Mouse (Mus musculus): ENCODE data around the gene Ccm2l. TPM values are rescaled to one million over a fixed set of nuclear protein-coding genes. Genes with fewer than 3 reads are reported as not detected.

Ccm2l gene
- polyA plus RNA-seq, 1 experiment from 2014 or later, result 0.59 TPM

DNA sequence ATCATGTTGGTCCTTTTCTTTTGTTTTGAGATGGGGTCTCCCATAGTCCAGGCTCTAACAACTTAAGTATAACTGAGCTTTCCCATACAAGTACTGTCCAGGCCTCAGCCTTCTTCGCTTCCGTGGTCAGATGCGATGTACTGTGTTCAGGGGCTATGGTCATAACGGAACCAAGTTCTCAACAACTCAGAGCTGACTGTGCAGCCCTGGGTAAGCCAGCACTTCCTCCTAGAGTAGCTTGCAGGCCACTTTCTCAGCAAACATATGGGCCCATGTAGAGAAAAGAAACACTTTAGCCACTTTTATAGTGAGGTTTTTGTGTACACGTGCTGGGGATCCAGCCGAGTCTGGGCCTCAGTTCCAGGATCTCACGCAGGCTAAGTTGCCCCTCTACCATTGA lies 56.9 kb downstream of the Ccm2l start:
- no peaks in the 10 kb centered on the region for H3K36me3 ChIP-seq (replicated peaks)
- no peak overlapping the region for H3K9ac ChIP-seq
- no peak overlapping the region for H3K4me3 ChIP-seq (replicated peaks)
- H3K27me3 ChIP-seq, result no peaks in the 10 kb centered on the region; the same call in 1 of the 2 replicates
- 64% methylated on average over 7 of the region's 7 CpGs for WGBS (ENCODE audit: insufficient replicate concordance)
- no peak for ATAC-seq (ENCODE audit: insufficient read depth)
- no peak overlapping the region for H3K27ac ChIP-seq (replicated peaks)
- H3K9me3 ChIP-seq (replicated peaks), result no peaks in the 10 kb centered on the region
- H3K4me2 ChIP-seq, result no peak overlapping the region
- no peaks in the 10 kb centered on the region for H3K4me1 ChIP-seq (replicated peaks)

DNA sequence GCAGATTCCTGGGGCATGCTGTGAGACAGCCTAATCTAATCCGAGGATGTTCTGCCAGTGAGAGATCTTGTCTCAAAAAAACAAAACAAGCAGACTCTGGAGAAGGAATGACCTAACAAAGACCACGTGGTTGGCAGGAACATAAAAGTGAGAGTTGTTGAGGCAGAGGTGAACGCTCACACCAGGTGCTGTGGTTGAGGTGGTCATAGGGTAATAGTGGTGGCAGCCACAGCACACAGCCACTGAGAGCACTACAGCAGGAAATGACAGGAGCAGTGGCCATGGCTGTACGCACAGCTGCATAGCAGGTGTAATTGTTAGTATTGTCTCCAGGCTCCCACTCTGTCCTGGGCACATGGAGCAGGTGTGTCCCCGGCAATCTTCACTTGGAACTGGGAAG lies 60.1 kb downstream of the Ccm2l start:
- 40% methylated on average over 5 of the region's 5 CpGs for WGBS (ENCODE audit: insufficient replicate concordance)
- H3K36me3 ChIP-seq (replicated peaks), result no peaks in the 10 kb centered on the region
- H3K27me3 ChIP-seq, result no peaks in the 10 kb centered on the region; the same call in 1 of the 2 replicates
- H3K4me2 ChIP-seq, result no peak overlapping the region
- no peak for ATAC-seq (ENCODE audit: insufficient read depth)
- H3K27ac ChIP-seq (replicated peaks), result no peak overlapping the region
- H3K9me3 ChIP-seq (replicated peaks), result no peaks in the 10 kb centered on the region
- no peak overlapping the region for H3K4me3 ChIP-seq (replicated peaks)
- no peak overlapping the region for H3K9ac ChIP-seq
- no peaks in the 10 kb centered on the region for H3K4me1 ChIP-seq (replicated peaks)

DNA sequence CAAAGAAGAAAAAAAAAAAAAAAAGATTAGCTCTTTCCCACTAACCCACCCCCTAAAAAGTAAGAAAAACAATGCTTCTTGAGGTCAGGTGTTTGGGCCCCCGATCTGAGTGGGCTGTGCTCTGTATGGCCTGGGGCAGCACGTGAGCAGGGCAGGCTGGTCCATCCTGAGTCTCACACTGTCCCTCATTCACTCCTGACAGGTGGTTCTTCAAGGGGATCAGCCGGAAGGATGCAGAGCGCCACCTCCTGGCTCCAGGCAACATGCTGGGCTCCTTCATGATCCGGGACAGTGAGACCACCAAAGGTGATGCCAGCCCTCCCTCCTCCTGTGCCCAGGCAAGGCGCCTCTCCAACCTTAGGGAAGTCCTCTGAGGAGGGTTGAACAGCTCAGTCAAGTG lies 65.3 kb downstream of the Ccm2l start:
- Histone ChIP-seq H3K4me1 (replicated peaks) (no peaks in the 10 kb centered on the region), H3K27me3 (no peaks in the 10 kb centered on the region; the same call in 1 of the 2 replicates), H3K9me3 (replicated peaks) (no peaks in the 10 kb centered on the region), H3K4me3 (replicated peaks) (no peak overlapping the region), H3K4me2 (no peak overlapping the region), H3K36me3 (replicated peaks) (no peaks in the 10 kb centered on the region), H3K9ac (no peak overlapping the region), H3K27ac (replicated peaks) (no peak overlapping the region)
- ATAC-seq (ENCODE audit: insufficient read depth), result no peak
- WGBS (ENCODE audit: insufficient replicate concordance), result 17% methylated on average over 6 of the region's 6 CpGs

Other genes with a start within 250 kb of the Ccm2l start
- gene Bcl2l1, start 234.2 kb upstream of the Ccm2l start, polyA plus RNA-seq (2015; fragmentation: Nextera tagmentation; extraction: Ambion mirVana), result 209 and 237 TPM in 2 replicates
- 52.8 and 59.4 TPM in 2 replicates for gene Tpx2, start 218.0 kb upstream of the Ccm2l start, polyA plus RNA-seq (2015; fragmentation: Nextera tagmentation; extraction: Ambion mirVana)
- gene Mylk2, start 154.6 kb upstream of the Ccm2l start, polyA plus RNA-seq (2015; fragmentation: Nextera tagmentation; extraction: Ambion mirVana), result 0.16 and 0.28 TPM in 2 replicates
- gene Foxs1, start 132.7 kb upstream of the Ccm2l start, polyA plus RNA-seq (2015; fragmentation: Nextera tagmentation; extraction: Ambion mirVana), result 0.47 and 0.52 TPM in 2 replicates
- not detected in 2 replicates for gene Dusp15, start 114.3 kb upstream of the Ccm2l start, polyA plus RNA-seq (2015; fragmentation: Nextera tagmentation; extraction: Ambion mirVana)
- 0.12 and 0.14 TPM in 2 replicates for gene Ttll9, start 103.5 kb upstream of the Ccm2l start, polyA plus RNA-seq (2015; fragmentation: Nextera tagmentation; extraction: Ambion mirVana)
- gene Pdrg1, start 50.5 kb upstream of the Ccm2l start, polyA plus RNA-seq (2015; fragmentation: Nextera tagmentation; extraction: Ambion mirVana), result 36.9 and 39.5 TPM in 2 replicates
- not detected in 2 replicates for gene Xkr7, start 34.1 kb upstream of the Ccm2l start, polyA plus RNA-seq (2015; fragmentation: Nextera tagmentation; extraction: Ambion mirVana)
- 11.4 and 12.7 TPM in 2 replicates for gene Hck, start 42.5 kb downstream of the Ccm2l start, polyA plus RNA-seq (2015; fragmentation: Nextera tagmentation; extraction: Ambion mirVana)
- 29.6 and 29.7 TPM in 2 replicates for gene Tm9sf4, start 95.3 kb downstream of the Ccm2l start, polyA plus RNA-seq (2015; fragmentation: Nextera tagmentation; extraction: Ambion mirVana)
- gene Tspyl3, start 159.5 kb downstream of the Ccm2l start, polyA plus RNA-seq (2015; fragmentation: Nextera tagmentation; extraction: Ambion mirVana), result 2.1 and 2.6 TPM in 2 replicates
- gene Plagl2, start 175.5 kb downstream of the Ccm2l start, polyA plus RNA-seq (2015; fragmentation: Nextera tagmentation; extraction: Ambion mirVana), result 17.1 TPM in 2 replicates
- 2.6 TPM in 2 replicates for gene Pofut1, start 175.6 kb downstream of the Ccm2l start, polyA plus RNA-seq (2015; fragmentation: Nextera tagmentation; extraction: Ambion mirVana)
- 1.4 and 2.0 TPM in 2 replicates for gene Kif3b, start 225.5 kb downstream of the Ccm2l start, polyA plus RNA-seq (2015; fragmentation: Nextera tagmentation; extraction: Ambion mirVana)

All from liver, embryonic 15.5 days (tissue).